Mouse (Mus musculus): ENCODE measurements around the gene Lss.

Gene Lss

GRCm38 (mm10) chr10:76569996-76570685 lies 38.8 kb downstream of the Lss start:
- DNase-seq (ENCODE audit: low read depth) = no peak

GRCm38 (mm10) chr10:76571070-76571469 lies 39.7 kb downstream of the Lss start:
- DNase-seq (ENCODE audit: low read depth) = peak; percentile 57

GRCm38 (mm10) chr10:76572151-76572550 lies 40.8 kb downstream of the Lss start:
- DNase-seq (ENCODE audit: low read depth) = no peak

- DNase-seq (ENCODE audit: low read depth) = no peak
Measured at GRCm38 (mm10) chr10:76575374-76575773, 44.0 kb downstream of the Lss start, which contains the start of gene Ftcd. TSS of gene Ftcd (plus strand) at chr10:76575648.

GRCm38 (mm10) chr10:76576920-76577319 lies 45.5 kb downstream of the Lss start:
- DNase-seq (ENCODE audit: low read depth) = no peak

GRCm38 (mm10) chr10:76584138-76584537 lies 52.8 kb downstream of the Lss start:
- DNase-seq (ENCODE audit: low read depth) = no peak

- DNase-seq (ENCODE audit: low read depth) = no peak
Measured at GRCm38 (mm10) chr10:76586190-76586589, 54.8 kb downstream of the Lss start.

GRCm38 (mm10) chr10:76590197-76590596 lies 58.8 kb downstream of the Lss start:
- DNase-seq (ENCODE audit: low read depth) = no peak

- DNase-seq (ENCODE audit: low read depth) = no peak
Measured at GRCm38 (mm10) chr10:76596338-76596737, 65.0 kb downstream of the Lss start.

GRCm38 (mm10) chr10:76602690-76603089 lies 71.3 kb downstream of the Lss start:
- no peak for DNase-seq (ENCODE audit: low read depth)

Data from 416B (cell line).